Mouse (Mus musculus): ENCODE data around the gene Cdhr2.

Cdhr2 gene

GRCm38 (mm10) chr13:54693558-54694347 is 7.5 kb upstream of the Cdhr2 start, which contains the start of gene Rnf44:
TSS of gene Rnf44 (minus strand) at chr13:54693907.
- DNase-seq, result peak; percentile 98 to 99

DNA sequence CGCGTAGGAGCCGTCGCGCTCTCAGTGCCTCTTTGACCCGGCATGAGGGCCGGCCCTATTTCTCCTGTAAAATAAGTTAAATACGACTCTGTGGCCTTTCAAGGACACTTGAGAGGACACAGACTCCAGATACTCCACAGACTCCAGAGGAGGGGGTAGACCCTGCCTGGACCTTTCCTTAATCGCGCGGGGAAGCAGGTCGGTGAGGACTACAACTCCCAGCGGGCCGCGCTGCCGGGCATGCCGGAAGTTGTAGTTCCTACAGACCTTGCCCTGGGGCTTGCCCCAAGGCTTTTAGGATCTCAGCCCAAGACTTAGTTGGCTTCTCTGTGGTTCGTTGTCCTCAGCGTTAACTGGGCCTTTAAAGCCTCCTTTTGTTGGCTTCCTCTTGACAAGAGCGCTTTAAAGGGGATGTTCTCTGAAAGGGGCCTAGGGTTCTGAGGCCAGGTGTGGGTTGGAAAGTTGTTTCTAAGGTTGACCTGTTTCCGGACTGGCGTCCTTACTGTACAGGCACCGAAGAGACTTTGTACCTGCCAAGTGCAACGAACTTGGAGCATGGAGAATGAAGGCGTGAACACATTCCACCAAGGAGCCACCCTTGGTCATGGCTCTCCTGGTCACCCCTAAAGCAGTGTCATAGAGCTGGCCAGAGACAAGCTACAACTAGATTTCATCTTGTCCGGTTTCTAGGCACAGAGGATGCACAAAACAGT is 6.8 kb upstream of the Cdhr2 start:
- peak in 1 of 2 experiments; percentile 89 for DNase-seq

DNA sequence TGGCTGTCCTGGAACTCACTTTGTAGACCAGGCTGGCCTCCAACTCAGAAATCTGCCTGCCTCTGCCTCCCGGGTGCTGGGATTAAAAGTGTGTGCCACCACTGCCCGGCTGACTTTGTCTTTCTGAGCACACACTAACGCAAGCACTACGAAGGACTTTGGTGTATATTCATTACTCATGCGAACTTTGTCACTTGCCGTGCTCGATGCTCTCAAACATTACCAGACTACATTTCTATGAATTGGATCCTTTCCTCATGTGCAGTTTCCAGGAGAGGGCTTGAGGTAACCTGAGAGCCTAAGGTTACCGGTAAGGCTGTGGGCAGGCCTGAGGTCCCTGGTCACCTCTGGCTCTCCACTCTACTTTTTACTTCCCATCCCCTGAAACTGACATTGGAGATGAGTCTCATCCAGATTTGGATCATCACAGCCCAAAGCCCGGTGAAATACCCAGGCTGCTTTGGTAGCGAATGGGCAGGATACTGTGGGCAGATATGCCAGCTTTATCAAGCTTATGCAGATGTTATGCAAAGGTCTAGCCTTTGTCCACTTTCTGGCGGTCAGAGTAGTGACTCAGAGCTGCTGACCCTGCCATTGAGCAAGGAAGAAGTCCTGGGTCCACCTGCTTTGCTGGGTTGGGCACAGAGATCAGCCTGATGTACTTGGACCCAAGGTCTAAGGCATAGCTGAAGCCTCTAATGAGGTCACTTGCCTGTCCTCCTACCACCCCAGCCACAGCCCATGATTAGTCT is 5.6 kb upstream of the Cdhr2 start:
- DNase-seq, result peak in 1 of 2 experiments; percentile 7

GRCm38 (mm10) chr13:54702507-54702906 is 1.2 kb downstream of the Cdhr2 start:
- no peak for DNase-seq

DNA sequence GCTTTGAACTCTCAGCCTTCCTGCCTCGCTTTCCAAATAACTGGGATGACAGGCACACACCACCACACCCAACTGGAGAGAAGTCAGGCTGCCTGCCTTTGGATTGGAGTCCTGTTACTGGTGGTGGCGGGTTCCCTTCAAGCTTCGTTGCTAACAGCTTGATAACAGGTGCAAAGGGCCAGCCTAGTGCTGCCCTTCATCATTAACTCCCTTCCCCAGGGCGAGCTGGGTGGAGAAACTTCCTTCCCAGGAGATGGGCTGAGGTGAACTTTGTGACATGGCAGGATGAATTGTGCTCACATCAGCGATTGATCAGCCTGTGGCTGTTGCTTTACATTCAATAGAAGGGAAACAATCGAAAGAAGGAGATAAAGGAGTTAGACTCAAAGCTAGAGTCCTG is 3.6 kb downstream of the Cdhr2 start:
- no peak for DNase-seq

- no peak for DNase-seq
These were observed 9.6 kb downstream of the Cdhr2 start for GRCm38 (mm10) chr13:54710866-54711265.

GRCm38 (mm10) chr13:54714393-54714792 is 13.1 kb downstream of the Cdhr2 start:
- DNase-seq, result no peak

DNA sequence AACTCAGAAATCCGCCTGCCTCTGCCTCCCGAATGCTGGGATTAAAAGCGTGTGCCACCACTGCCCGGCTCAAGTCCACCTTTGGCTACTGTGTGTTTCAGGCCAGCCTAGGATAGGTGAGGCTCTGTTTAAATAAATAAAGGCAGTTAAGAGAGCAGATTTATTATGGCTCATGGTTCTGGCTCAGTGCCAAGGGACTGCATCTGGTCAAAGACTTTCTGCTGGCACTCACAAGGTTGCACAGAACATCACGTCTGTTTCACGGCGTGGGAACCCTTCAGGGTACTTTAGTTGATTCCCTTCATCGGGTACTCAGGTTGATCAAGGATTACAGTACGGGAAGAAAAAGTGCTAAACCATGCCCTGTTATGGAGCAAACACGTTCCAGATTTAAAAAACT is 13.7 kb downstream of the Cdhr2 start:
- DNase-seq, result no peak

GRCm38 (mm10) chr13:54716916-54717315 is 15.7 kb downstream of the Cdhr2 start:
- DNase-seq, result peak; percentile 73 to 85

DNA sequence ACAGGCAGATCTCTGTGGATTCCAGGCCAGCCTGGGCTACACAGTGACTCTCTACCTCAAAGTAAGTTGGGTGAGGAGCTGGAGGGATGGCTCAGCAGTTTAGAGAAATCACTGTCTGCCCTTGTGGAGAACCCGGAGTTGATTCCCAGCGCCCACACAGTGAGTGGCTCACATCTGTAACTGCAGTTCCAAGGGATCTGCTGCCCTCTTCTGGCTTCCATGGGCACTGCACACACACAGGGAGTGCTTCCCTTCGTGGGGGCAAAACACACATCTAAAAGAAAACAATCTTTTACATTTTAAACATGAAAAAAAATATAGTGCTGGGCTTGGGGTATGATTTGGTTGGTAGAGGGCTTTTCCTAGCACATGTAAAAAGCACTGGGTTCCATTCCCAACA is 21.9 kb downstream of the Cdhr2 start:
- DNase-seq, result no peak

DNA sequence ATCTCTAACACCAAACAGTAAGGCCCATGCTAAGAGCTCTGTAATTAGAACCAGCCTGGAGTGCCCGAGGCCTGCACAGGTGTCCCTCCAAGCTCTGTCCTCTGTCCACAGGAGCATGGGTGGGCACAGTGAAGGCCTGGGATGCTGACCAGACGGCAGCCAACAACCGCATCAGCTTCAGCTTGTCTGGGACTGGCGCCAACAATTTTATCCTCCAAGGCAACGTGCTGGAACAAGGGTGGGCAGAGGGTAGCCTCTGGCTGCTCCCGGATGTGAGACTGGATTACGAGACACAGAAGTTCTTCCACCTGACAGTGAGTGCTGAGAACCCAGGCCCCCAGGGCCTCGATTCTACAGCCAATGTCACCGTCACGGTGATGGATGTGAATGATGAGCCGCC is 24.9 kb downstream of the Cdhr2 start:
- no peak for DNase-seq

GRCm38 (mm10) chr13:54736931-54737330 is 35.7 kb downstream of the Cdhr2 start:
- no peak for DNase-seq

GRCm38 (mm10) chr13:54737488-54738212 is 36.4 kb downstream of the Cdhr2 start:
- DNase-seq, result peak; percentile 55 to 73

DNA sequence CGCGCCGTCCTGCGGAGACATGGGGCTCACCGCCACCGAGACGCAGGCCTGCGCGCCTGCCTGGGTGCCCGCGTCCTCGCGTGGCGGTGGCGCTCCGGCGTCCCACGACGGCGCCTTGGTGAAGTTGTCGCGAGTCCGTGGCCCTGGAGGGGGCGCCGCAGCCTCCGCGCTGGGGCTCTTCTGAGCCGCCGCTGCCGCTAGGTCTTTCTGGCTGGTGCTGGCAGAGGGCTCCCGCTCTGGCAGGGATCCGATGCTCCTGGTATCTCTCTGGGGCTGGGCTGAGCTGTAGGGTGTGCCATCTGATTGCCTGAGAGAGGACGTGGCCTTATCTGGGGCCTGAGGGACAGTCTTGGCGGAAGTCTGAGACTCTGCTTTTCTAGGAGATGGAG is 36.9 kb downstream of the Cdhr2 start:
- peak; percentile 64 to 68 for DNase-seq

DNA sequence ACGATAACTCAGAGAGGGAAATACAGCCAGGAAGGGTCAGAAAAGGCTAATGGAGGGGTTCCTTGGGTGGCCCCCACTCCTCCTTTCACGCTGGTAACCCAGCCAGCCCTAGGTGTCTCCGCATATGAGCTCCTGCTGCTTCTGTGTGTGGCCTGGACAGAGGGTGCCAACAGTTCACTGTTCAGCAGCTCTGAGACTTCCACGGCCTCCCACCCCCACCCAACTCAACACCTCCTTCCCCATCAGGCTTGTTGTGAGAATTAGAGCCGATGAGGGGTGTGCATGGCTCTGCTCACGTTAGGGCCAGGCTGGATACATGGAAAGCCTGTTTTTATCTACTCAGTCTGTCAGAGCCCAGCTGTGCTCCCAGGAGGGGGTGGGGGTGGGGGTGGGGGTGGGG is 44.8 kb downstream of the Cdhr2 start:
- DNase-seq, result no peak

DNA sequence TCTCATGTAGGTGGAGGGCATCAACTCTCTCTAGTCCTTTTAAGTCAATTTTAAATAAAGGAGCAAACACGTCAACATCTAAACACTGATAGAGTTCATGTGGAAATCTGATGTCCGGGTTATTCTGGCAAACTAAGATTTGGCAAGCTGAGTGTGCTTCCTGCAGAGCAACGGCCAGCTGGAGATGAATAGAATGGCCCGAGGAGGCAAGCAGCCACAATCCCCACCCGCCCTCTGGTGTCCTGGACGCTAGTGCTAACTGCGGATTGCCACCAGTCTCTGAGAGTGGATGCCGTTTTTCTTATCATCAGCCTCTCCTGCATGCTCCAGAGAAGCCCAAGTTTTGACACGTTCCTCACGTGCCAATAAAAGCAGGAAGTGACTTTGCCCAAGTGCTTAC is 45.6 kb downstream of the Cdhr2 start:
- peak; percentile 80 to 89 for DNase-seq

GRCm38 (mm10) chr13:54748190-54748589 is 46.9 kb downstream of the Cdhr2 start:
- DNase-seq, result no peak

- DNase-seq, result peak in 1 of 2 experiments; percentile 61
These were observed 47.4 kb downstream of the Cdhr2 start for GRCm38 (mm10) chr13:54748721-54749060.

- peak; percentile 78 to 93 for DNase-seq
These were observed 48.0 kb downstream of the Cdhr2 start for GRCm38 (mm10) chr13:54749061-54749863.

GRCm38 (mm10) chr13:54749864-54750411 is 48.7 kb downstream of the Cdhr2 start, which contains the start of gene Gprin1:
TSS of gene Gprin1 (minus strand) at chr13:54749874.
- DNase-seq, result peak in 1 of 2 experiments; percentile 60

GRCm38 (mm10) chr13:54750699-54751098 is 49.4 kb downstream of the Cdhr2 start:
- DNase-seq, result no peak

- peak; percentile 69 to 73 for DNase-seq
These were observed 51.4 kb downstream of the Cdhr2 start for GRCm38 (mm10) chr13:54752656-54753055.

Measured in cerebellum, adult 18-20 months (tissue).